Mouse (Mus musculus): ENCODE measurements around the gene Olfr94. TPM values are rescaled to one million over a fixed set of nuclear protein-coding genes. Genes with fewer than 3 reads are reported as not detected.

The Olfr94 gene
- polyA plus RNA-seq, 1 experiment = not detected

- WGBS = 67% methylated on average over 3 of the region's 3 CpGs
These were observed 12.2 kb upstream of the Olfr94 start, which contains the start of gene Olfr95 for GRCm38 (mm10) chr17:37213018-37213417. TSS of gene Olfr95 (minus strand) at chr17:37213118.

DNA sequence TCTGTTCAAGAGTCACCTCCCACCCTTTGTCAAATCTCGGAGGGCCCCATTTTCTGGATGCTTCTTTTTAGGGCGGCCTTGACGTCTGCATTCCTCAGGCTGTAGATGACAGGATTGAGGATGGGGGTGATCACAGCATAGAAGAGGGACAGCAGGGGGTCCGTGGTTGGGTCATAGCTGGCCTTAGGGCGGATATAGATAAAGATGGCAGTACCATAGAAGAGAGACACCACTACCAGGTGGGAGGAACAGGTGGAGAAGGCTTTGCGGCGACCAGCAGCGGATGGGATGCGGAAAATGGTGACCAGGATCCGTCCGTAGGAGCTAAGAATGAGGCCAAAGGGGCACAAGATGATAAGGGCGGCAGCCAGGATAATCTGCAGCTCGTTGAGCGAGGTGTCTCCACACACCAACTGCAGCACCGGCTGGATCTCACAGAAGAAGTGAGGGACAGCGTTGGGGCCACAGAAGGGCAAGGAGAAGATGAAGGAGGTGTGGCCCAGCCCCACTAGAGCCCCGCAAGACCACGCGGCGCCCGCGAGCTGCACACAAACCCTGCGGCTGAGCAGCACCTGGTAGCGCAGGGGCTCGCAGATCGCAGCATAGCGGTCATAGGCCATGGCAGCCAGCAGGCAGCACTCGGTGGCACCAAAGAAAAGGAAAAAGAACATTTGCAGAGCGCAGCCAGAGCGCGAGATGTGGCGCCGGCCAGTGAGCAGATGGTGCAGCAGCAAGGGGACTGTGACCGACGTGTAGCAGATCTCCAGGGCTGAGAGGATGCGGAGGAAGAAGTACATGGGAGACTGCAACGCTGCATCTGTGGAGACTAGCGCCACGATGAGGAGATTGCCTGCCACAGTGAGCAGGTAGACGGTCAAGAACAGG lies 10.3 kb upstream of the Olfr94 start:
- TF ChIP-seq CTCF (IDR thresholded peaks at IDR 0.05; ENCODE audit: control insufficient read depth, insufficient read depth, low read length) (no peak), POLR2A (IDR thresholded peaks at IDR 0.05; ENCODE audit: borderline replicate concordance, control insufficient read depth, low read depth, low read length) (no peak)
- H3K4me1 ChIP-seq (ENCODE audit: control insufficient read depth, insufficient read depth, low read length) = no peaks in the 10 kb centered on the region
- H3K27ac ChIP-seq (ENCODE audit: control insufficient read depth, insufficient read depth, low read depth, low read length, poor library complexity) = no peak overlapping the region
- no peak overlapping the region for H3K4me3 ChIP-seq (replicated peaks; ENCODE audit: control insufficient read depth, low read depth, low read length)
- WGBS = 17% methylated on average over 40 of the region's 40 CpGs

More at GRCm38 (mm10) chr17:37213018-37213417, 12.2 kb upstream of the Olfr94 start, which contains the start of gene Olfr95:
- TF ChIP-seq CTCF (IDR thresholded peaks at IDR 0.05; ENCODE audit: control insufficient read depth, insufficient read depth, low read length) = no peak
- no peak for TF ChIP-seq POLR2A (IDR thresholded peaks at IDR 0.05; ENCODE audit: borderline replicate concordance, control insufficient read depth, low read depth, low read length)
- no peak within 1 kb of the TSS for H3K4me3 ChIP-seq (replicated peaks; ENCODE audit: control insufficient read depth, low read depth, low read length)
- H3K27ac ChIP-seq (ENCODE audit: control insufficient read depth, insufficient read depth, low read depth, low read length, poor library complexity) = no peak within 1 kb of the TSS
- H3K4me1 ChIP-seq (ENCODE audit: control insufficient read depth, insufficient read depth, low read length) = no peaks in the 10 kb centered on the region

DNA sequence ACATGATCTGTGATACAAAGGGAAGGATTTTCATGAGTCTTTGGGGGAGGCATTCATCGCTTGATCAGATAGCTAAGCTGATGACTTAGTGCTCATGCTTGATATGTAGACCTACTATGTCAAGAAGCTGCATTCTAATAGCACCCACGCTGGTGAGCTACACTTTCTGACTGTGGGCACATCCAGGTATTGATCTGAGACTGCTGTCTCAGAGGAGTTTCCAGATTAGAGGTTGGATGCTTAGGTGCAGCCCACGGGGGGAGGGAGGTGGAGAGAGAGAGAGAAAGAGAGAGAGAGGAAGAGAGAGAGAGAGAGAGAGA lies 3.1 kb upstream of the Olfr94 start:
- TF ChIP-seq POLR2A (IDR thresholded peaks at IDR 0.05; ENCODE audit: borderline replicate concordance, control insufficient read depth, low read depth, low read length) = no peak
- no peak for TF ChIP-seq CTCF (IDR thresholded peaks at IDR 0.05; ENCODE audit: control insufficient read depth, insufficient read depth, low read length)
- Histone ChIP-seq H3K4me1 (ENCODE audit: control insufficient read depth, insufficient read depth, low read length) (no peaks in the 10 kb centered on the region), H3K4me3 (replicated peaks; ENCODE audit: control insufficient read depth, low read depth, low read length) (no peak overlapping the region), H3K27ac (ENCODE audit: control insufficient read depth, insufficient read depth, low read depth, low read length, poor library complexity) (no peak overlapping the region)
- 30% methylated on average over 3 of the region's 3 CpGs for WGBS

DNA sequence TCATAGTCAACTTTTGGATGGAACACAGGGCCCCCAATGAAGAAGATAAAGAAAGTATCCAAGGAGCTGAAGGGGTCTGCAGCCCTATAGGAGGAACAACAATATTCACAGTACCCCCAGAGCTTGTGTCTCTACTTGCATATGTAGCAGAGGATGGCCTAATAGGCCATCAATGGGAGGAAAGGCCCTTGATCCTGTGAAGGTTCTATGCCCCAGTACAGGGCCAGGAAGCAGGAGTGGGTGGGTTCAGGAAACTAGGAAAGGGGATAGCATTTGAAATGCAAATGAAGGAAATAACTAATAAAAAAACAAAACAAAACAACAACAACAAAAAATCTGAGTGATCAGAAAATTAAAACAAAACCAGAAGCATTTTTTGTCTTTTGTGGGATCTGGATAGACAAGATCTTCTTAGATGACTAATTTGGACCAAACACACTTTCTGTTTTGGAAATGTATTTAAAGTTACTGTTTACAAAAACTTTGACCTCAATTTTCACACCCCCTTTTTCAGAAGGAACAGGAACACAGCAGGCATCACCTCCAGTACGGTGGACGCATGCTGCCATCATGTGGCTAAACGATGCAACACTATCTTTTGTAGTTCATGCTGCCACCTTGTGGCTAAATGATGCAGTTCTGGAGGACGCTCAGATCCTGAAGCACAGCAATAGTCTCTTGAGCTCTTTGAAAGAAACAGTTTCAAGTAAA lies 2.6 kb upstream of the Olfr94 start:
- Histone ChIP-seq H3K4me1 (ENCODE audit: control insufficient read depth, insufficient read depth, low read length) (no peaks in the 10 kb centered on the region), H3K4me3 (replicated peaks; ENCODE audit: control insufficient read depth, low read depth, low read length) (no peak overlapping the region), H3K27ac (ENCODE audit: control insufficient read depth, insufficient read depth, low read depth, low read length, poor library complexity) (no peak overlapping the region)
- peak; percentile 98 for TF ChIP-seq CTCF (IDR thresholded peaks at IDR 0.05; ENCODE audit: control insufficient read depth, insufficient read depth, low read length)
- no peak for TF ChIP-seq POLR2A (IDR thresholded peaks at IDR 0.05; ENCODE audit: borderline replicate concordance, control insufficient read depth, low read depth, low read length)
- under 1% methylated on average over 4 of the region's 4 CpGs for WGBS

- TF ChIP-seq POLR2A (IDR thresholded peaks at IDR 0.05; ENCODE audit: borderline replicate concordance, control insufficient read depth, low read depth, low read length) = no peak
- no peak for TF ChIP-seq CTCF (IDR thresholded peaks at IDR 0.05; ENCODE audit: control insufficient read depth, insufficient read depth, low read length)
- WGBS = 3% methylated on average over 77 of the region's 77 CpGs
- no peaks in the 10 kb centered on the region for H3K4me1 ChIP-seq (ENCODE audit: control insufficient read depth, insufficient read depth, low read length)
- H3K27ac ChIP-seq (ENCODE audit: control insufficient read depth, insufficient read depth, low read depth, low read length, poor library complexity) = no peak overlapping the region
- no peak overlapping the region for H3K4me3 ChIP-seq (replicated peaks; ENCODE audit: control insufficient read depth, low read depth, low read length)
These were observed 3.7 kb downstream of the Olfr94 start for GRCm38 (mm10) chr17:37196845-37197724.

DNA sequence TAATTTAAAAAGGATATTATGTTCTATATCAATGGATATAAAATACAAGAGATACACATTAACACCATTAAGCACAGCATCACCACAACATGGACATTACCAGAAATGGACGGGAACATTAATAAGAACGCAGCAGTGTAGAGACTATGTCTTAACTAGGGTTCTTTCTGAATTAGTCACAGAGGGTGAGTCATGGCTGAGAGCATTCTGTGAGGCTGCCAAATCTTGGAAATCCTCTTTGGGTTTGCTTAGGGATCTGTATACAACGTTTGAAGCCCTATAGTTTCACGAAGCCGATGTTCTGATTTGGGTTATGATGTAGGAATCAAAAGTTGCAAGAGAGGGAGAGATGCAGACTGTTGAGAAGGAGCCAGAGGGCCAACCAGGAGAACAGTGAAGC lies 6.0 kb downstream of the Olfr94 start:
- TF ChIP-seq CTCF (IDR thresholded peaks at IDR 0.05; ENCODE audit: control insufficient read depth, insufficient read depth, low read length) = no peak
- no peak for TF ChIP-seq POLR2A (IDR thresholded peaks at IDR 0.05; ENCODE audit: borderline replicate concordance, control insufficient read depth, low read depth, low read length)
- Histone ChIP-seq H3K27ac (ENCODE audit: control insufficient read depth, insufficient read depth, low read depth, low read length, poor library complexity) (no peak overlapping the region), H3K4me1 (ENCODE audit: control insufficient read depth, insufficient read depth, low read length) (no peaks in the 10 kb centered on the region), H3K4me3 (replicated peaks; ENCODE audit: control insufficient read depth, low read depth, low read length) (no peak overlapping the region)
- 81% methylated on average over 5 of the region's 5 CpGs for WGBS

- H3K27ac ChIP-seq (ENCODE audit: control insufficient read depth, insufficient read depth, low read depth, low read length, poor library complexity) = no peak within 1 kb of the TSS
- H3K4me1 ChIP-seq (ENCODE audit: control insufficient read depth, insufficient read depth, low read length) = no peaks in the 10 kb centered on the region
- WGBS = 79% methylated on average over 2 of the region's 2 CpGs
- H3K4me3 ChIP-seq (replicated peaks; ENCODE audit: control insufficient read depth, low read depth, low read length) = no peak within 1 kb of the TSS
- no peak for TF ChIP-seq POLR2A (IDR thresholded peaks at IDR 0.05; ENCODE audit: borderline replicate concordance, control insufficient read depth, low read depth, low read length)
- no peak for TF ChIP-seq CTCF (IDR thresholded peaks at IDR 0.05; ENCODE audit: control insufficient read depth, insufficient read depth, low read length)
These were observed 7.1 kb downstream of the Olfr94 start, which contains the start of gene Ubd for GRCm38 (mm10) chr17:37193656-37194055. TSS of gene Ubd (plus strand) at chr17:37193892.
